Mouse (Mus musculus): Measurements from ENCODE around the gene Trim7.
"Not testable (repeated sequence)": the region's sequence is repeated elsewhere in the genome, so short reads cannot be mapped to it uniquely, and the experiment has no call there.

The Trim7 gene

GRCm38 (mm10) chr11:48825979-48826751 lies at the start of gene Trim7, which contains the start of gene Gm12184:
Gene Trim7 (plus strand): TSS chr11:48826140.
Gene Gm12184 (minus strand): TSS chr11:48826655.
- DNase-seq (ENCODE audit: low spot score in 2 of 2): not testable (repeated sequence)

- no peak for DNase-seq (ENCODE audit: low spot score in 2 of 2)
Observed at GRCm38 (mm10) chr11:48776664-48777063, 49.3 kb upstream of the Trim7 start.

GRCm38 (mm10) chr11:48777303-48777702 lies 48.6 kb upstream of the Trim7 start:
- no peak for DNase-seq (ENCODE audit: low spot score in 2 of 2)

- DNase-seq (ENCODE audit: low spot score in 2 of 2): no peak
Observed at GRCm38 (mm10) chr11:48779450-48779849, 46.5 kb upstream of the Trim7 start.

- no peak for DNase-seq (ENCODE audit: low spot score in 2 of 2)
Observed at GRCm38 (mm10) chr11:48782243-48782642, 43.7 kb upstream of the Trim7 start.

- DNase-seq (ENCODE audit: low spot score in 2 of 2): no peak
Observed at GRCm38 (mm10) chr11:48787455-48788211, 38.3 kb upstream of the Trim7 start.

- DNase-seq (ENCODE audit: low spot score in 2 of 2): peak; percentile 55 to 77
Observed at GRCm38 (mm10) chr11:48788311-48789089, 37.4 kb upstream of the Trim7 start.

GRCm38 (mm10) chr11:48789215-48789614 lies 36.7 kb upstream of the Trim7 start:
- DNase-seq (ENCODE audit: low spot score in 2 of 2): no peak

- DNase-seq (ENCODE audit: low spot score in 2 of 2): peak; percentile 72 to 87
Observed at GRCm38 (mm10) chr11:48789973-48790823, 35.7 kb upstream of the Trim7 start.

GRCm38 (mm10) chr11:48790946-48791345 lies 35.0 kb upstream of the Trim7 start:
- no peak for DNase-seq (ENCODE audit: low spot score in 2 of 2)

GRCm38 (mm10) chr11:48791894-48792293 lies 34.0 kb upstream of the Trim7 start:
- DNase-seq (ENCODE audit: low spot score in 2 of 2): not testable (repeated sequence)

- no peak for DNase-seq (ENCODE audit: low spot score in 2 of 2)
Observed at GRCm38 (mm10) chr11:48793184-48793583, 32.8 kb upstream of the Trim7 start.

- no peak for DNase-seq (ENCODE audit: low spot score in 2 of 2)
Observed at GRCm38 (mm10) chr11:48795221-48795620, 30.7 kb upstream of the Trim7 start.

GRCm38 (mm10) chr11:48796290-48796689 lies 29.6 kb upstream of the Trim7 start:
- DNase-seq (ENCODE audit: low spot score in 2 of 2): no peak

- DNase-seq (ENCODE audit: low spot score in 2 of 2): no peak
Observed at GRCm38 (mm10) chr11:48797287-48797686, 28.7 kb upstream of the Trim7 start.

GRCm38 (mm10) chr11:48798308-48798707 lies 27.6 kb upstream of the Trim7 start:
- DNase-seq (ENCODE audit: low spot score in 2 of 2): no peak

- no peak for DNase-seq (ENCODE audit: low spot score in 2 of 2)
Observed at GRCm38 (mm10) chr11:48798984-48799920, 26.7 kb upstream of the Trim7 start.

- DNase-seq (ENCODE audit: low spot score in 2 of 2): peak; percentile 60 to 83
Observed at GRCm38 (mm10) chr11:48799921-48800701, 25.8 kb upstream of the Trim7 start, which contains the start of gene Rack1. Gene Rack1 (plus strand): TSS chr11:48800332.

All from cerebellum, postnatal 4 days (tissue).